ENCODE assay signal across 23 mouse cellular contexts in the genomic region with DNA sequence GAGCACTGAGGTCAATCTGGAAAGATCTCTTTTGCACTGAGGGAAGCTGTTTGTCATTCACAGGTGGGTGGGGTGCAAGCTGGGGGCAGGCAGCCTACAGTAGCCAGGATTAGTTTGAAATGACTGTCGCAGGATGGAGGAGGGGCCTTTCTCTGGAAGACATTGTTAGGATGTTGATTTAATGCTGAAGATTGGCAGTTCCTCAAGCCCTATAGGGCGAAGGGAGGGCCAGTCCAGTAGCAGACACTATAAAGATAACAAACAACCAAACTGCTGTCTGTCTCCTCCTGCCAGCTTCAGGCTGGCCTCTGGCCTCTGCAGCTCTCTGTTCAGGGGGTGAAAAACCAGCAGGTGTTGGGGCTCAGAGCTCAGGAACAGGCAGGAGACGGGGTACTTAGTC. TPM values are rescaled to one million over a fixed set of nuclear protein-coding genes. Genes with fewer than 3 reads are reported as not detected.
A peak's percentile ranks its signal among the peaks of the same experiment; 100 is the strongest.
DNase-seq lines count a peak whose midpoint lies in the region; ATAC-seq lines count a peak whose summit lies in the region.
"Had no signal": no experiment of that assay in that cellular context is flagged by ENCODE, and none has a peak within 500 bp of the region (broad histone marks: within the 10 kb centered on the region; RNA-seq: fewer than 3 reads in every experiment).

No protein-coding gene starts in this region.

- no peaks in the 10 kb centered on the region for H3K9me3 ChIP-seq in liver, embryonic 11.5 days (ENCODE audit: control insufficient read depth, low read length)
- H3K9me3 ChIP-seq: embryonic facial prominence, embryonic 15.5 days; heart, embryonic 15.5 days; hindbrain, embryonic 10.5 days; midbrain, embryonic 13.5 days; neural tube, embryonic 13.5 days; stomach, embryonic 15.5 days had no signal

- H3K9ac ChIP-seq in liver, embryonic 11.5 days (ENCODE audit: low read depth, low read length) = no peak overlapping the region
- H3K9ac ChIP-seq: embryonic facial prominence, embryonic 15.5 days; heart, embryonic 15.5 days; midbrain, embryonic 13.5 days; neural tube, embryonic 13.5 days; stomach, embryonic 15.5 days had no signal

- WGBS in liver, embryonic 11.5 days = 30% methylated on average over 3 of the region's 3 CpGs

- DNase-seq in liver, embryonic 11.5 days (ENCODE audit: low spot score) = no peak
- DNase-seq in liver (no peak), ES-CJ7 (ENCODE audit: low read depth, low spot score) (peak; percentile 36)
- DNase-seq in lung, postnatal 36 days = peak; percentile 68
- DNase-seq in right cerebral cortex, postnatal 4 days = no peak
- DNase-seq in urinary bladder, postnatal 25 days (ENCODE audit: low spot score) = no peak
- DNase-seq: adrenal gland, postnatal 25 days; B cell, adult 2 months; cerebellum, adult 11-12 months; cerebellum, postnatal 25 days; kidney, adult 18-20 months; kidney, postnatal 14 days; thymus, adult 18-20 months had no signal

- H3K36me3 ChIP-seq in liver, embryonic 11.5 days (ENCODE audit: control insufficient read depth, insufficient read depth, low read length) = no peaks in the 10 kb centered on the region
- H3K36me3 ChIP-seq: embryonic facial prominence, embryonic 15.5 days; heart, embryonic 15.5 days; hindbrain, embryonic 10.5 days; midbrain, embryonic 13.5 days; neural tube, embryonic 13.5 days; stomach, embryonic 15.5 days had no signal

- no peak overlapping the region for H3K4me3 ChIP-seq in liver, embryonic 11.5 days (ENCODE audit: low read depth, low read length)
- H3K4me3 ChIP-seq: embryonic facial prominence, embryonic 15.5 days; heart, embryonic 15.5 days; hindbrain, embryonic 10.5 days; midbrain, embryonic 13.5 days; neural tube, embryonic 13.5 days; stomach, embryonic 15.5 days had no signal

- peaks cover 16% of the 10 kb centered on the region for H3K4me1 ChIP-seq in liver, embryonic 11.5 days (replicated peaks; ENCODE audit: control insufficient read depth, insufficient read depth, low read length)

- no peak overlapping the region for H3K4me2 ChIP-seq in liver, embryonic 11.5 days
- H3K4me2 ChIP-seq: embryonic facial prominence, embryonic 15.5 days; heart, embryonic 15.5 days; midbrain, embryonic 13.5 days; neural tube, embryonic 13.5 days; stomach, embryonic 15.5 days had no signal

- H3K27ac ChIP-seq in liver, embryonic 11.5 days (ENCODE audit: low read depth, low read length) = no peak overlapping the region
- H3K27ac ChIP-seq: embryonic facial prominence, embryonic 15.5 days; heart, embryonic 15.5 days; hindbrain, embryonic 10.5 days; macrophage; midbrain, embryonic 13.5 days; neural tube, embryonic 13.5 days; stomach, embryonic 15.5 days had no signal

- H3K27me3 ChIP-seq in liver, embryonic 11.5 days (replicated peaks; ENCODE audit: control insufficient read depth, insufficient read depth, low read length) = peaks cover 28% of the 10 kb centered on the region

- peak; percentile 48; the same call in 1 of the 2 replicates for ATAC-seq in liver, embryonic 11.5 days (replicated peaks; ENCODE audit: low FRiP score)
- peak; percentile 49; the same call in 1 of the 2 replicates for ATAC-seq in erythroid progenitor cell, adult 5-6 weeks (replicated peaks; ENCODE audit: low FRiP score, poor library complexity, severe bottlenecking)
- ATAC-seq: midbrain, embryonic 13.5 days had no signal

RNA-seq across cellular contexts. Expression of a gene that starts 9.5 kb away (rescaled TPM):
- polyA plus RNA-seq in liver, embryonic 11.5 days (2014; fragmentation: Nextera tagmentation; extraction: Ambion mirVana) = 0.09 TPM in 1 of 2 replicates, not detected in the other
- 1.1 TPM in 1 of 2 replicates, not detected in the other for total RNA-seq in erythroid progenitor cell, adult 5-6 weeks (2015; ENCODE audit: low replicate concordance)
- not detected in 2 replicates for total RNA-seq in erythroid progenitor cell, adult 5-6 weeks (2017; ENCODE audit: low replicate concordance)
- total RNA-seq: gastrocnemius, adult 8-10 months had no signal
- polyA plus RNA-seq: embryonic facial prominence, embryonic 15.5 days; forebrain, embryonic 11.5 days; heart, embryonic 15.5 days; macrophage had no signal

RNA-seq across cellular contexts. Expression of a gene that starts 11.7 kb away (rescaled TPM):
- polyA plus RNA-seq in liver, embryonic 11.5 days (2014; fragmentation: Nextera tagmentation; extraction: Ambion mirVana) = 20.0 and 20.1 TPM in 2 replicates
- total RNA-seq in erythroid progenitor cell, adult 5-6 weeks (2015; ENCODE audit: low replicate concordance) = 46.5 and 52.4 TPM in 2 replicates
- 51.3 and 72.5 TPM in 2 replicates for total RNA-seq in erythroid progenitor cell, adult 5-6 weeks (2017; ENCODE audit: low replicate concordance)

RNA-seq across cellular contexts. Expression of a gene that starts 44.4 kb away (rescaled TPM):
- 0.62 and 0.70 TPM in 2 replicates for polyA plus RNA-seq in liver, embryonic 11.5 days (2014; fragmentation: Nextera tagmentation; extraction: Ambion mirVana)
- total RNA-seq in erythroid progenitor cell, adult 5-6 weeks (2015; ENCODE audit: low replicate concordance) = 4.0 and 4.6 TPM in 2 replicates
- 15.4 and 17.2 TPM in 2 replicates for total RNA-seq in erythroid progenitor cell, adult 5-6 weeks (2017; ENCODE audit: low replicate concordance)
- total RNA-seq: gastrocnemius, adult 8-10 months had no signal
- polyA plus RNA-seq: forebrain, embryonic 11.5 days; macrophage had no signal

Comparison
In these comparisons a context has a peak if more than half of its experiments do, and no peak if none do; other contexts are left out.
1. DNase-seq: peak in ES-CJ7 (single experiment) and lung, postnatal 36 days (single experiment); none in liver, embryonic 11.5 days (single experiment), liver (single experiment), right cerebral cortex, postnatal 4 days (single experiment) and urinary bladder, postnatal 25 days (single experiment).